Mouse (Mus musculus) cerebellum, postnatal 14 days (tissue): ENCODE results near the gene Phlpp1.

ENCODE experiments used
- DNase-seq, 2 experiments: peaks; one replicate each; pipeline ENCODE4 v3.0.0; 2021; ENCODE audit warnings: mixed read lengths in 2 of 2

Phlpp1 gene

GRCm38 (mm10) chr1:106199109-106199508 is 27.6 kb downstream of the Phlpp1 start:
- no peak for DNase-seq

DNA sequence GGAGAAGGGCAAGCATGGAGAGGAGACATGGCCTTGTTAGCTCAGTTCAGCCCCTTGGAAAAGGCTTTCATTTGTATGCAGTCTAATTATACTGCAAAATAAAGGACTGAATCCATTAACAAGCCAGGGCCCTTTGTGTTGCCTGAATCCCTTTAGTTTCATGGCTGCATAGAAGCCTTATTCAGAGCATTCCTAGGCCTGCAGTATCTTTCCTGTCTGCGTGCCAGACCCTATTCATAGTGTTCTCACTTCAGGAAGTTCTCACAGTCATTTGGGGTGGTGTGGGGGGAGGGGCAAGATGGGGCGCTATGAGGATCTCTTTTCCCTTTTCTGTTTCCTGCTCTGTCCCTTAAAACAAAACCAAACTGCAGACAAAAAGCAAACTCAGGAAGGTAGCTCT is 28.1 kb downstream of the Phlpp1 start:
- peak; percentile 44 to 50 for DNase-seq

GRCm38 (mm10) chr1:106201025-106201424 is 29.5 kb downstream of the Phlpp1 start:
- DNase-seq = no peak

DNA sequence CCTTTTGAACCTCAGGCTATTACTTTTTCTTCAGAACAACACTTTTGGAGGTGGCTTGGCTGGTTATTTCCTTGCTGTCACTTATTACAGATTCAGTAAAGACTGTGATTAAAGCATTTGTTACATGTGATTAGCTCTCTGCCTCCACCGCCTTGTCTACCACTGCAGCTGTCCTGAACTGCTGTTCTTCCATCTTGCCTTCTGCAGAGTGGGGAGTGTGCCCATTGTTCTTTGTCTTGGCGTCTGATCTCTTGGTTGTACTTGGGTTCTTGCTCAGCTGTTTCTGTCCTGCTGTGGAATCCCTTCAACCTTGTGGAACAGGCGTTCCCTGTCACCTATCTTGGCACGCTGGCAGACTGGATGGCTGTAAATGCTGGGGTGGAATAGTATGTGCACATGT is 30.4 kb downstream of the Phlpp1 start:
- no peak for DNase-seq

- no peak for DNase-seq
Observed at GRCm38 (mm10) chr1:106203942-106204341, 32.4 kb downstream of the Phlpp1 start.

DNA sequence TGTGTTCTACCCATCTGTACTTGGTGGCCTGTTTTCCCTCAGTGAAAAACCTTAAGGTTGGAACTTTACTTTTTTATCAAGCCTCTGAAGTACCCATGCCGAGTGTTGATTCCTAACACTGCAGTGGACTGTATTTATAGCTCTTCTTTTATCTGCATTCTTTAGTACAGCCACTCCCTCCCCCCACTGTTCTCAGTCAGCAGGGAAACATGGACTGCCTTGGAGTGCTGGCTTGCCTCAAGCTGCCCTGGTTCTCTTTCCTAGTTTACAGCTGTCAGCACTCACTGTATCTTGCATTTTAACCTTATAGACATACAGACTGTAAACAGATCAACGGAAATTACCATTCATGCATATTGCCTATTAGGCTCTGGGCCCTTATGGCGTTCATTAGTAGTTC is 32.8 kb downstream of the Phlpp1 start:
- DNase-seq = no peak

- DNase-seq = no peak
Observed at GRCm38 (mm10) chr1:106208581-106208980, 37.0 kb downstream of the Phlpp1 start.

DNA sequence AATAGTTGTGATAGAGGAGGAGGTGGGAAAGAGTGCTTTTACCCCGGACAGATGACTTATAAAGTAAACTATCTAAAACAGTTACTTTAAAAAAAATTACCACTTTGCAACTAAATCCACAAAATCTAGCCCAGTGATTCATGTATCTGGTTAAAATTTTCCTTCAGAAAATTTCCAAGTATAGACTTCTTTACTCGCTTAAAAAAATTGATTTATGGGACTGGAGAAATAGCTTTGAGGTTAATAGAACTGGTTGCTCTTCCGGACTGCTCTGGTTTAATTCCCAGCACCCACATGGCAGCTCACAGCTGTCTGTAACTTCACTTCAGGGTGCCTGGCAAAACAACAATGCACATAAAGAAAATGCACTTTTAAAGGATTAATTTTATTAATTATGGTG is 38.9 kb downstream of the Phlpp1 start:
- DNase-seq = no peak

DNA sequence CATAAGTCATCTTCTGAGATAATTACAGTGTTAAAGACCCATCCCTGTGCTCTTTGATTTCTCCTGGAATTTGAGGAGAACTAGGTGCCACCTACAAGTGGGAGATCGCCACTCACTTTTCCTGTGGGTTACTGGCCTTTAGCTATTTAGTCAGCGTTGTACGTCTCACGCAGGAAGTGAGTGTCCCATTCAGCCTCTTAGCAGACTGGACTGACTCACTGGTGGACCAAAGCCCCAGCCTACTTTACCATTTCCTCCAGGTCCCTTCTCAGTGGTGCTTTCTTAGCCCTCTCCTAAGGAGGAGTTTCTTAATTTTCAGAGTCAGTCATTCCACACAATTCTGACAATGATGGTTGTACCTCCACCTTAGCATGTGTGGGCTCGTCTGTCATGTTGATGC is 39.6 kb downstream of the Phlpp1 start:
- no peak for DNase-seq

DNA sequence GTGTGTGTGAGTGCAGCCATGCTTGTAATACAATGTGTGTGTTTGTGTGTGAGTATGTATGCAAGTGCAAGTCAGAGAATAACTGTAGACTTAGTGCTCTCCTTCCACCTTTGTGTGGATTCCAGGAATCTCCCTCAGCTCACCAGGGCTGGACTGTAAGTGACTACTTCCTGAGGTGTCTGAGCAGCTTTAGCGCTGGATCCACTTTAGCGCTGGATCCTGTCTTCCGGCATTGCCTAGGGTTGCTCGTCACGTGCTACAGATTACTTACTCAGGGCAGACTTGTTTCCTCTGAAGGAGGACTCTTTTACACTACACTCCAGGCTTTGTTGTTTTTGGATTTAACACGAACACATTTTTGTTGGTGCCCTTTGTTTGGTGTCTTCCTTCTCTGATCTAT is 48.9 kb downstream of the Phlpp1 start:
- DNase-seq = no peak

GRCm38 (mm10) chr1:106221371-106221770 is 49.8 kb downstream of the Phlpp1 start:
- no peak for DNase-seq

DNA sequence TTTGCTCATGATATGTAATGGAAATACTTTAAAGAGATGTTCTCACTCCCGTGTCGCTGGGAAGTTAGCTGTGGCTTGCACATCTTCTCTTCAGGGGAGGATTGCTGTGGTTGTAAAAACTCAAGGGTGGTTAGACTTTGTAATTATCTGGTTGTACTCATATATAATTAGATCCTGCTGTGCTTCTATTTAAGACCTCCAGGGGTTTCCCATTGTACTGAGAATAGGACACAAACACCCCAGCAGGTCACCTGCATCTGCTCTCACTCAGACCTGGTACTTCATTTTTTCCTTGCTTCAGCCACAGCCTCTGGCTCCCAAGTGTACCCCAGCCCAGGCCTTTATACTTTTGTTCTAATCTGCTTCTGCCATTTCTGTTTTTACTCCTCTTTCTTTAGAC is 50.4 kb downstream of the Phlpp1 start:
- no peak for DNase-seq

GRCm38 (mm10) chr1:106226613-106227012 is 55.1 kb downstream of the Phlpp1 start:
- DNase-seq = no peak

DNA sequence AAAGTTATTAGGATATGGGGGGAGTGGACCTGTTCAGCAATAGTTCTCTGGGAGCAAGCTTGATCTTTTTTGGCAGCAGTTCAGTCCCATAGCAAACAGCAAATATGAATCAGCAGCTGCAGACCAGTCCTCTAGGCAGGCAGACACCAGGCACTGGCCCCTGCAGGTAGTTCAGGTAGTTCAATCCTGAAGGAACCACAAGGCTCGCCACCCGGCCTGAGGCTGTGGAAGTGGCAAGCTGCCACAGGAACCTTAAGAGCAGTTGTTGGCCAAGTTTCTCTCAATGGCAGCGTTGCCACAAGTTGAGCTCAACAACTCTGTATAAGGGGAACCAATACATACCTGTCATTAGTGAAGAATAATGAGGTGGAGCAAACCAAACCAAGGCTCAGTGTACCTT is 58.8 kb downstream of the Phlpp1 start:
- no peak for DNase-seq

- DNase-seq = no peak
Observed at GRCm38 (mm10) chr1:106231345-106231744, 59.8 kb downstream of the Phlpp1 start.

DNA sequence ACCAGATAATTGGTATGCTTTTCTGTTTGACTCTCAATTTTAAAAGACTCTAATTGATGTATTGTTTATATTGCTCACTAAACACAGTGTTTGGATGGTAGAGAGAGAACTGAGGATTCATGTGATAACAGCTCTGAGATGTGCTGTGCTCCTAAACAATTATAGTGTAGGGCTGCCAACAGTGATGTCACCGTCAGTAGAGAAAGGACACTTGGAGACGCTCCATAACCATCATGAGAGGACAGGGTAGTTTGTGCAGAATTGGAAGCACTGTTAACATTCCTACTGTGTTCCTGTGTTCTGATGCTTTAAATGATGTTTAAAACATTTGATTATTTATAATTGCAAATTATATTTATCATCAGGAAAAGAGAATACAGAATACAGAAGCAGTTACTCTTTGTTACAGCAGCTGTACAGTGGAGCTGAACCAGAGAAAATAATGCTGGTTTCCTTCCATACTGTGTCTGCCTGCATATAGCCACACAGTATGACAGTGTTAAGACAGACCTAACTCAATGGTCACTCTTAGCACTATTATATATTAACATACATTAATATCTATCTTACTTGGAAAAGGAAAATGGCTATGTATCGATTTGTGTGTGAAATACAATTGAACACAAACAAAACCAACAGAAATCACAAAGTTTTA is 60.4 kb downstream of the Phlpp1 start:
- peak; percentile 70 to 74 for DNase-seq

DNA sequence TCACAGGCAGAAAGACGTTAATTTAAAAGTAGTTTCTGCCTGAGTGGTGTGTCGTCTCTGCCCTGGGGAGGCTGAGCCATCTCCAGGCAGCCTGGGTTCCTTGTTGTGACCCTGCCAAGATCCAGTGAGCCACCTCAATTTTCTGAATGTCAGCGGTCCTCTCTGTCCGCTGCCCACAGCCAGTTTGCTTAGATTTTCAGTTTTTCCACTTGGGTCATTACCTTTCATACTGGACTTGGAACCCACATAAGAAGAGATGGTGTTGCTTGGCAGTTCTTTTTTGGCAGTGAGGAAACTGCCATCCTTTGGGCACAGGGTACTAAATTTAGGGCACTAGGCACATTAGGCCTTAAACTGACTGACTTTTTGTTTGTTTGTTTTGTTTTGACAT is 60.9 kb downstream of the Phlpp1 start:
- peak in 1 of 2 experiments; percentile 51 for DNase-seq

GRCm38 (mm10) chr1:106236986-106237385 is 65.4 kb downstream of the Phlpp1 start:
- DNase-seq = no peak

DNA sequence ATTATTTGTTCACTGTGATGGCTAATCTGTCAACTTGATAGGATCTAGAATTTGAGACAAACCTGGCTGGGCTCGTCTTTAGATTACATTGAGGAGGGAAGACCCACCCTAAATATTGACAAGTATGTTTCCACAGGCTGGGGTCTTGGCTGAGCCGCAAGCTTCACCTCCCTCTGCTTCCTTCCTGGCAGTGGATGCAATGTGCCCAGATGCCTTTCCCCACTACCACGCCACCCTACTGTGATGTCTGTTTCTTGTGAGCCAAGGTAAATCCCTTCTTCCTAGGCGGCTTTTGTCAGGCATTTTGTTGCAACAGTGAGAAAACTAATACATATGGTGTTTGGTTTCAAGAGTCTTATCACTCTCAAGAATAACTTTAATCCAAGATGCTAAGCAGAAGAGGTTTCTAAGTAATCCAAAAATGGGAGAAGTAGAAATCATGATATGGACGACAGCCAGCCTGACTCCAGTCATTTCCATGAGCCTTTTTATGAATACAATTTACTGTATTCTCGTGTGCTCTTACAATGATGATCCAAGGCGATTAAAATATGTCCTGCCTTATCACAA is 68.6 kb downstream of the Phlpp1 start:
- peak; percentile 58 to 78 for DNase-seq

DNA sequence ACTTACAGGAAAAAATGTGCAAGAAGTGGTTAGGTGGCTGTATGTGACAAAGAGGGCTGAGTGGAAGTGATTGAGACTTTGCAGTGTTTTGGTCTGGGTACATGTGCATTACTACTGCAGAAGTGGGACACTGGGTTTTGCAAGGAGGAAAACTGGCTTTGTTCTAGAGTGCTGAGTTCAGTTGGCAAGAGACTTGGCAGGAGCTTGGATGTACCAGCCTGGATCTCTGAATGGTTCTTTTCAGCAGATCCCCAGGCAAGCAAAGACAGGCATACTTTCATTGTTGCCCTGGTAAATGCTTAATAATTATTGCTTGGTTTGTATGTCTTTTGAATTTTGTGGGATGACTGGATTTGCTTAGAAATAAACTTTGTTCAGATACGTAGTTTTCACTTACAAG is 69.5 kb downstream of the Phlpp1 start:
- DNase-seq = peak; percentile 40 to 63

DNA sequence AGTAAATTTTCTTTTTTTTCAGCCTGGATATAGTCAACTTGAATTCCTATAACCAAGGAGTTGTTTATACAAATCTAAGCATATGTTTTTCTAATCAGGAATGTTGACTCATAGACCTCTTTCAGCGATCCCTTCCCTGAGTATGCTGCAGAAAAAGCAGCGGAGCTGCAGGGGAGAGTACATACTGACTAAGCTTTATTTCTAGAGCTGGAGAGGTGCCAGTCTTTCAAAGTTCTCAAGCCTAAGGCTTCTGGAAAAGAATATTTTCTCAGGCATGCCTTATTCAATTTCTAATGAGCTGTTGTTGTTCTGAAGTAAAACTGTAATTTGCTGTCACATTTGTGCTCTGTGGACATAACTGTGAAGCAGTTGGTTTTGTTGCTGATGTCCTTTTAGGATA is 70.6 kb downstream of the Phlpp1 start:
- DNase-seq = no peak

GRCm38 (mm10) chr1:106243371-106243770 is 71.8 kb downstream of the Phlpp1 start:
- no peak for DNase-seq

DNA sequence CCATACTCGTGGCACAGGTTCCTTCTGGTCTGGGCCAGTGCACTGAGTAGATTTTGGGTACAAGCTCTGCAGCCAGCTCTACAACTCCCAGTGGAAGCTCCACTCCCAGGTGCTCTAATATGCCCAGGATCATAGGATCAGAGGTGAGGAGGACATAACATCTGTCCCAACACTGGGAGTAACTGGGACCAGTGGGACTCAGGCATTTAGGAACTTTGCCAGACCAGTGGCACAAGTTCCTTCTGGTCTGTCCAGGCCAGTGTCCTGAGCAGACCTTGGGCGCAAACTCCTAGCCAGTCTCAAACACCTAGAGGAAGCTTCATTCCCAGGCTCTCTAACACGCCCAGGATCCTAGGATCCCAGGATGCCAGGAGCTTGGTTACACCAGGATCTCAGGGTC is 72.7 kb downstream of the Phlpp1 start:
- no peak for DNase-seq

DNA sequence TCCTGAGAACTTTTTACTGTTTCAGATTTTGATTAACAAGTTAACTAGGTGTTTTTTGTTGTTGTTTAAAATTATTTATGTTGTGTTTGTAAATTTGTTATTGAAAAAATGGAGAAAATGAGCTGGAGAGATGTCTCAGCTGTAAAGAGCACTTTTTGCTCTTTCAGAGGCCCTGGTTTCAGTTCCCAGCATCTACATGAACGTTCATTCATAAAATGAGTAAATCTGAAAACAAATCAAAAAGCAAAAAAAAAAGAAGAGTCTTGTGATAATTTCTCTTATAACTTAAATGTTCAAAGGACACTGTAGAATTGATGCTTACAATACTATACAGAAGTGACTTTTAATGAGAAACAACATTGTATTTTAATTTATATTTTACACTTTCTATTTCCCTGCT is 82.5 kb downstream of the Phlpp1 start:
- no peak for DNase-seq

DNA sequence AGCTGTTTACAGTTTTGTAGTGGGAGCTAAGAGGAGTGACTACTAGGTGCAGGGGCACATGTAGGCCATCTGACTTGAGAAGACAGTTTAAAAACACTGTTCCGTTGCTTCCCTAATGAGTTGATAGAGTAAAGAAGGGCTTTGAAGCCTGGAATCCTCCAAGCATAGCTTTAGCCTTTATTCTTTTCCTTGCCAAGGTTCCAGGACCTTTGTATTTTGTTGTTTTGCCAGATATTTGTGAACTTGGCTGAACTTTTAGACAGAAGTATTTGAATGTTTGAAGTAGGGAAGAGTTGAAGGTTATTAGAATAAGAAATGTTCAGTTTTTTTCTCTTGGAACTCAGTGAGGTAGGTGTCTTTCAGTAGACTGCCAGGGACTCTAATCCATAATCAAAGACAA is 85.6 kb downstream of the Phlpp1 start:
- DNase-seq = no peak
